Mouse (Mus musculus) heart, postnatal 0 days (tissue): ENCODE measurements around the gene Zfp52. TPM values are rescaled to one million over a fixed set of nuclear protein-coding genes. Genes with fewer than 3 reads are reported as not detected.
A peak's percentile ranks its signal among the peaks of the same experiment; 100 is the strongest.

ENCODE experiments used
- ATAC-seq: fragments of 200-750 bp; cut with Nextera tagmentation; 2 replicates; pipeline ENCODE4 v1.8.0; 2017; ENCODE audit warnings: low read depth, moderate number of reproducible peaks, moderate library complexity; ENCODE audit not compliant: insufficient read depth
- DNase-seq: peaks from one replicate; pipeline ENCODE4 v3.0.0-alpha.2; 2016; ENCODE audit warnings: low spot score
- H3K27ac ChIP-seq: fragments of 300-500 bp; sonication (generic); 2 replicates; pipeline ENCODE4 v1.5.1; 2014; ENCODE audit warnings: low read depth, mild to moderate bottlenecking
- H3K27me3 ChIP-seq: fragments of 300-500 bp; sonication (generic); 2 replicates; pipeline ENCODE4 v1.6.1; 2014; ENCODE audit warnings: low read length, mixed read lengths; ENCODE audit not compliant: control insufficient read depth, insufficient read depth
- H3K36me3 ChIP-seq: fragments of 300-500 bp; sonication (generic); replicated peaks from 2 replicates; pipeline ENCODE4 v1.6.1; 2014; ENCODE audit warnings: low read length, mixed read lengths; ENCODE audit not compliant: control insufficient read depth, insufficient read depth
- H3K4me1 ChIP-seq: fragments of 300-500 bp; sonication (generic); 2 replicates; pipeline ENCODE4 v1.6.1; 2014; ENCODE audit warnings: antibody characterized with exemption; ENCODE audit not compliant: control insufficient read depth, insufficient read depth
- H3K4me2 ChIP-seq: fragments of 300-500 bp; sonication (generic); 2 replicates; pipeline ENCODE4 v1.6.1; 2014; ENCODE audit warnings: low read depth, mild to moderate bottlenecking, low read length, moderate library complexity
- H3K4me3 ChIP-seq: fragments of 300-500 bp; sonication (generic); 2 replicates; pipeline ENCODE4 v1.5.1; 2014; ENCODE audit warnings: low read depth, low read length
- H3K9ac ChIP-seq: fragments of 300-500 bp; sonication (generic); replicated peaks from 2 replicates; pipeline ENCODE4 v1.6.1; 2014; ENCODE audit warnings: low read depth, low read length, mixed read lengths
- H3K9me3 ChIP-seq: fragments of 300-500 bp; sonication (generic); replicated peaks from 2 replicates; pipeline ENCODE4 v1.6.1; 2016; ENCODE audit warnings: low read length; ENCODE audit not compliant: control insufficient read depth
- CTCF ChIP-seq: IDR thresholded peaks from 2 replicates; pipeline ENCODE4 v1.5.1; 2016; ENCODE audit warnings: antibody characterized with exemption, control low read depth, low read depth
- EP300 ChIP-seq: IDR thresholded peaks from 2 replicates; pipeline ENCODE4 v1.6.1; 2016; ENCODE audit warnings: antibody characterized with exemption, low read depth
- WGBS: fragments of 180-500 bp; shearing (Covaris S2); extraction: QIAGEN DNeasy Blood & Tissue Kit; methylation state at CpG from one replicate; pipeline ENCODE4 v1.1.7; 2014; 5-methylcytosine and 5-hydroxymethylcytosine counted together
- polyA plus RNA-seq: library from polyadenylated mRNA; unstranded; fragments of >200 nt; fragmentation: Nextera tagmentation; extraction: Ambion mirVana; gene quantifications from 2 replicates; pipeline ENCODE4 v1.2.1, GENCODE M21; 2015
- total RNA-seq: library from RNA; depleted of rRNA; stranded (reverse); fragments of >200 nt; gene quantifications from 2 replicates; pipeline ENCODE4 v1.2.3, GENCODE M21; 2014; ENCODE audit warnings: low replicate concordance

Zfp52 gene
- total and polyA plus RNA-seq, 2 experiments from 2014 or later = 4.4 to 6.8 TPM

DNA sequence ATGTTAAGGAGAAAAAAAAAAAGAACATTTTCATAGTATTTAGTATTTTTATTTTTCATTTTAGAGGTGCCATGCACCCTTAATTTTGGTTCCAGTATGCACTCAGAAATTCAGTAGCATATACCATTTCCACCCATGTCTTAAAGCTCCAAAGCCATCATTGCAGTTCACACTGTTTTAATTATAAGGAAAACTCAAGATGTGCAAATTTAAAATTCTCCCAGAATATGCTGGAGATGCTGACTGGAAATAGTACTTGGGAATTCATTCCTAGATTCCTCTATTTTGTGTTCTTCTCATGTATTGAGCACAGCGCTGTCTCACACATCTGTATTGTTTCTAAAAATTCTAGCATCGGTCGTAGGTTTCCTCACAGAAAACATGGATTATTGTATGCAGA is 29.1 kb upstream of the Zfp52 start:
- WGBS = 95% methylated on average over 3 of the region's 3 CpGs
- no peak overlapping the region for H3K4me3 ChIP-seq
- no peak overlapping the region for H3K27ac ChIP-seq
- no peak overlapping the region for H3K4me2 ChIP-seq
- ATAC-seq (no peak), DNase-seq (no peak)
- H3K9me3 ChIP-seq = no peaks in the 10 kb centered on the region
- no peak overlapping the region for H3K9ac ChIP-seq
- peaks cover 16% of the 10 kb centered on the region for H3K36me3 ChIP-seq
- TF ChIP-seq CTCF = no peak
- no peaks in the 10 kb centered on the region for H3K27me3 ChIP-seq
- no peaks in the 10 kb centered on the region for H3K4me1 ChIP-seq

DNA sequence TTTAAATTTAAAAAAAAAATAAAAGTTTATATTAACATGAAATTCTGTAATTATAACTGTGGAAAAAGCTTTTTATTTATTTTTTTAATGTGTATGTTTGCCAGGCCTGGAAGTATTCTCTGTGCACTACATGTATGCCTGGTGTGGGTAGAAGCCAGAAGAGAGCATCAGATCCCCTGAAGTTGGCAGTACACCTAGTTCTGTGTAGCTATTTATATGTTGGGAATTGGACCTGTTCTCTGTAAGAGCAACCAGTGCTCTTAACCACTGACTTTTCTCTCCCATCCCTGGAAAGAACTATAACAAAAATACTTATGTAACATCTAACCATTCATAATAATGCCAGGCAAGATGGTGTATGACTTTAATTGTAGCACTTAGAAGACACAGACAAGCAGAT is 25.6 kb upstream of the Zfp52 start:
- no peak overlapping the region for H3K4me3 ChIP-seq
- ATAC-seq (no peak), DNase-seq (no peak)
- H3K9ac ChIP-seq = no peak overlapping the region
- no peak overlapping the region for H3K27ac ChIP-seq
- H3K4me1 ChIP-seq = no peaks in the 10 kb centered on the region
- H3K36me3 ChIP-seq = peaks cover 16% of the 10 kb centered on the region
- TF ChIP-seq CTCF (no peak), EP300 (no peak)
- no peak overlapping the region for H3K4me2 ChIP-seq
- no peaks in the 10 kb centered on the region for H3K9me3 ChIP-seq
- H3K27me3 ChIP-seq = no peaks in the 10 kb centered on the region

DNA sequence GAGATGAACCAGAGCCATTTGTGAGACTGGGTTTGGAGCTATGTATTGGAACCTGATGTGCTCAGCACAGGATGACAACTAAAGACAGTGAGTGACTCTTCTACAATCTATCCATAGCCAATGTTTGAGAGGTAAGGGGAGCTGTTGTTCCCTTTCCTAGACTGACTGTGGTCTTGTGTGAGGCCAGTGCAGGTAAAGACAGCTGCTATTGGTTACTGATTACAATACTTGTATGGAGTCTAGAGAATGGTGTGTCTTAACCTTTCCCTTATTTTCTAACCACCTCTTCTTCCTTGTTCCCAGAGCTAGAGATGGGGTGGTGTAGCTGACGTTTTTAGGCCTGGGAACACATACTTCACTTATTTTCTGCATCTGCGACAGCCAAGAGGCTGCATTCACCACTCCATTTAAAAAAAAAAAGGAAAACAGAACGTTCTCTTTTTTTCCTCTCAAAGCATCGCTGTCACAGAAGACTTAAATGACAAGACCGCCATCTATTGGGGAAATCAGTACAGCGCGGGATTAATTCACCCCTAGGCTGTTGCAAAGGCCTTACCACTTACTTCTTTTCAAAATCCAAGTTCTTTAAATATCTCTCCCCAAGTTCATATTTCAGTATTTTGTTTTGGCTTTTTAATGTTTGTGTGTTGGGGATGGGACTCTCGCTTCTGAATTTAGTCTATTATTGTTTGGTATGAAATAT is 19.8 kb upstream of the Zfp52 start:
- H3K27ac ChIP-seq = peak overlapping the region; percentile 94
- H3K4me2 ChIP-seq = peak overlapping the region; percentile 81
- no peaks in the 10 kb centered on the region for H3K4me1 ChIP-seq
- peak overlapping the region; percentile 64; the same call in 1 of the 2 replicates for H3K4me3 ChIP-seq
- H3K9me3 ChIP-seq = no peaks in the 10 kb centered on the region
- no peak overlapping the region; the same call in 1 of the 2 replicates for H3K9ac ChIP-seq
- no peak for TF ChIP-seq EP300
- TF ChIP-seq CTCF = peak; percentile 78
- ATAC-seq (peak; percentile 67), DNase-seq (peak; percentile 91)
- WGBS = 2% methylated on average over 8 of the region's 8 CpGs
- H3K27me3 ChIP-seq = no peaks in the 10 kb centered on the region
- H3K36me3 ChIP-seq = 0 out of 2 replicates have a peak, but pooled peaks cover 7% of the 10 kb centered on the region

DNA sequence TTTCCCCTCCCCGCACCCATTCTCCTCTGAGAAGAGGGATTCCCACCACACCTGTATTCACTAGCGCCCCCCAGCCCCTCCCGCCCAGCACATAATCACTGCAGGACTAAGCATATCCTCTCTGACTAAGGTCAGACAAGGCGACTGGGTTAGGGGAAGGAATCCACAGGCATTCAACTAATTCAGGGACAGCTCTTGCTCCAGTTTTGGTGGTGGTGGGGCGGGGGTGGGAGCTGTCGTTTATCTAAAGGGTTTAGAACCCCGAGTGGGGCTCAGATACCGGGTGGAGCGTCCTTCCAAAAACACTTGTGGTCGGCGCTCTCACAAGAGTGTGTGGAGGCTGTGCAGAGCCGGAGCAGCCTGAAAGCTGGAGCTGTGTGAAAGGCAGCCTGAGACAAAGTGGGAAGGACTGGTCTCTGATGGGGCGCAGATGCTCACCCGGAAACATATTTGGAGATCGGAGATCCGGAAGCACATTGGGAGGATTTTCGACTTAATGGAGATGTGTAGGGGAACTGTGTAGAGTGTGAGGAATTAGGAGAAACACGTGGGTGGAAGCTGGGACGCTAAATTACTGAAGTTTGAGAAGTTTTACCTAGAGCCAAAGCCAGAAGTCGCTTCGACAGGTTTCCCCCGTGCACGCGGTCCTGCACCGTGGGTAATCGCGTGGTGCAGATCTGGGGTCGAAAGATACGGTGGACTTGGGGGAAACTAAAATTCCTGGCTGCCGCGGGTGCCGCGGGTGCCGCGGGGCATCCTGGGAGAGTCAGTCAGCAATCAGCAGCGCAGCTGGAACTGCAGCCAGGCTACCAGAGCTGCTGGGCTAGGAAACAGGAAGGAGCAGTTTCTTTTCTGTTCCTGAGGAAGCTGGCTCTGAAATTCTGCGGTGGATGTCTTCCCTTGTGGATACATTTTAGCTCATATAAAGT is 18.9 kb upstream of the Zfp52 start:
- no peak for TF ChIP-seq EP300
- no peak for TF ChIP-seq CTCF
- Histone ChIP-seq H3K4me1 (no peaks in the 10 kb centered on the region), H3K4me2 (peak overlapping the region; percentile 81), H3K36me3 (no peaks in the 10 kb centered on the region), H3K9me3 (no peaks in the 10 kb centered on the region), H3K27me3 (no peaks in the 10 kb centered on the region), H3K9ac (peak overlapping the region; percentile 63), H3K4me3 (peak overlapping the region; percentile 64), H3K27ac (peak overlapping the region; percentile 94)
- peak; percentile 88 for ATAC-seq
- WGBS = under 1% methylated on average over 37 of the region's 37 CpGs
- DNase-seq = peak; percentile 88

DNA sequence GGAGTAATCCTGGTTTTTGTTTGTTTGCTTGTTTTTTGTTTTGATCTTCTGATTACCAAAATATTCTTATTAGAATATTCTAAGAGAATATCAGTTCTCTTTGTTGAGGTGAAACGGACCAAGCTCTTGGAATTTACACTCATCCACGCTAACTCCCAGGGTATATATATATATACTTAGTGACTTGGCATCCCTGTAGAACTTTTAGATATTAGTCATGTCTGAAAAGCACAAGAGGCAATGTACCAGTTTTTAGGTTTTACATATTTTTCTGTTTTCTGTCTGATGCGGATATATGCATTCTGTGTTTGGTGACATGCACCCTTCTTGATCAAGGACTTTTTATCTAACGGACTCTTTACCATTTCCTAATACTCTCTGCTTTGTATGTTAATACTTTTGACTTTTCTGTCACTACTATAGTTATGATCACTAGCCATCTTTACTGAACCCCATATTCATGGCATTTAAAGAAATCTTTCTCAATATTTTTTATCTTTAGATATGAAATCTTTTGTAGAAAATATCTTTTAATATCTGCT is 18.1 kb upstream of the Zfp52 start:
- H3K4me3 ChIP-seq = peak overlapping the region; percentile 64
- H3K27me3 ChIP-seq = no peaks in the 10 kb centered on the region
- ATAC-seq = no peak
- no peaks in the 10 kb centered on the region for H3K36me3 ChIP-seq
- no peak for DNase-seq
- TF ChIP-seq EP300 = no peak
- TF ChIP-seq CTCF = no peak
- peak overlapping the region; percentile 63 for H3K9ac ChIP-seq
- H3K27ac ChIP-seq = peak overlapping the region; percentile 94
- H3K9me3 ChIP-seq = no peaks in the 10 kb centered on the region
- WGBS = 21% methylated on average over 4 of the region's 4 CpGs
- no peaks in the 10 kb centered on the region for H3K4me1 ChIP-seq
- peak overlapping the region; percentile 81 for H3K4me2 ChIP-seq
